Mouse (Mus musculus) CH12.LX (cell line): ENCODE results near the gene Pcsk7. TPM values are rescaled to one million over a fixed set of nuclear protein-coding genes. Genes with fewer than 3 reads are reported as not detected.
A peak's percentile ranks its signal among the peaks of the same experiment; 100 is the strongest.

Experiments used
- DNase-seq: peaks from one replicate; pipeline ENCODE4 v3.0.0-alpha.2; 2013; ENCODE audit errors: extremely low read depth
- H3K27ac ChIP-seq: 2 replicates; pipeline ENCODE4 v1.5.1; 2012; ENCODE audit warnings: low read depth, mild to moderate bottlenecking, control low read depth, moderate library complexity; ENCODE audit not compliant: insufficient read depth
- H3K27me3 ChIP-seq: replicated peaks from 2 replicates; pipeline ENCODE3; 2012; ENCODE audit warnings: inconsistent platforms
- H3K36me3 ChIP-seq, 2 experiments: replicated peaks in 1 of 2; 2 replicates each; pipeline versions ENCODE3 to v1.6.1; 2012; ENCODE audit warnings: inconsistent platforms in 1 of 2, low read length in 1 of 2, mild to moderate bottlenecking in 1 of 2, mixed read lengths in 1 of 2, moderate library complexity in 1 of 2; ENCODE audit not compliant: control insufficient read depth in 1 of 2, insufficient read depth in 1 of 2
- H3K4me1 ChIP-seq, 2 experiments: 2 replicates each; pipeline ENCODE4 v1.6.1; 2012; ENCODE audit warnings: inconsistent platforms in 1 of 2, moderate library complexity in 1 of 2; ENCODE audit not compliant: insufficient read depth in 2 of 2, control insufficient read depth in 1 of 2
- H3K4me2 ChIP-seq: 2 replicates; pipeline ENCODE4 v1.6.1; 2012; ENCODE audit warnings: low read depth, mild to moderate bottlenecking, control low read depth; ENCODE audit not compliant: poor library complexity, insufficient read depth, severe bottlenecking
- H3K4me3 ChIP-seq, 3 experiments: fragments of 150-350 bp in 1 of 3; sonication (generic) in 1 of 3; replicated peaks in 1 of 3; 2 replicates each; pipeline versions ENCODE3 to v1.5.1; 2011 to 2012; ENCODE audit warnings: low read depth in 2 of 3, low read length in 2 of 3, mild to moderate bottlenecking in 2 of 3, moderate library complexity in 2 of 3, control low read depth in 1 of 3, improper control_type of control experiment in 1 of 3, inconsistent platforms in 1 of 3, mixed read lengths in 1 of 3; ENCODE audit not compliant: poor library complexity in 1 of 3
- H3K79me2 ChIP-seq: replicated peaks from 2 replicates; pipeline ENCODE4 v1.6.1; 2012; ENCODE audit warnings: mild to moderate bottlenecking, moderate library complexity; ENCODE audit not compliant: control insufficient read depth, poor library complexity, insufficient read depth, severe bottlenecking; ENCODE audit errors: extremely low read depth
- H3K9ac ChIP-seq: 2 replicates; pipeline ENCODE4 v1.6.1; 2012; ENCODE audit warnings: low read depth, mild to moderate bottlenecking, control low read depth, moderate library complexity; ENCODE audit not compliant: insufficient read depth
- H3K9me3 ChIP-seq: replicated peaks from 2 replicates; pipeline ENCODE3; 2012; ENCODE audit warnings: low read length, inconsistent platforms, mixed read lengths
- CHD1 ChIP-seq: IDR thresholded peaks from 2 replicates; pipeline ENCODE4 v1.6.1; 2012; ENCODE audit warnings: low read depth, low read length, improper control_type of control experiment, inconsistent platforms
- CTCF ChIP-seq, 2 experiments: IDR thresholded peaks in 1 of 2; conservative IDR thresholded peaks in 1 of 2; 2 replicates each; pipeline ENCODE4 v1.5.1; 2011 to 2012; ENCODE audit warnings: low read depth in 2 of 2, low read length in 2 of 2, improper control_type of control experiment in 1 of 2, inconsistent platforms in 1 of 2, mild to moderate bottlenecking in 1 of 2, moderate library complexity in 1 of 2
- ELF1 ChIP-seq: IDR thresholded peaks from 2 replicates; pipeline ENCODE4 v1.6.1; 2014; ENCODE audit warnings: low read depth, mild to moderate bottlenecking, inconsistent platforms, low read length, improper control_type of control experiment
- GABPA ChIP-seq: IDR thresholded peaks from 2 replicates; pipeline ENCODE4 v1.6.1; 2012; ENCODE audit warnings: low read depth, low read length, improper control_type of control experiment, inconsistent platforms; ENCODE audit not compliant: insufficient replicate concordance
- HCFC1 ChIP-seq: IDR thresholded peaks from 2 replicates; pipeline ENCODE4 v1.6.1; 2012; ENCODE audit warnings: low read depth, mild to moderate bottlenecking, inconsistent platforms, low read length, improper control_type of control experiment
- IRF4 ChIP-seq: IDR thresholded peaks from 2 replicates; pipeline ENCODE4 v1.6.1; 2014; ENCODE audit warnings: low read depth, mild to moderate bottlenecking, inconsistent platforms, low read length, improper control_type of control experiment
- JUND ChIP-seq: conservative IDR thresholded peaks from 2 replicates; pipeline ENCODE4 v1.6.1; 2011; ENCODE audit warnings: low read depth, low read length, improper control_type of control experiment
- MAFK ChIP-seq: IDR thresholded peaks from 2 replicates; pipeline ENCODE4 v1.6.1; 2011; ENCODE audit warnings: low read length, improper control_type of control experiment; ENCODE audit not compliant: insufficient replicate concordance
- MAX ChIP-seq: IDR thresholded peaks from 2 replicates; pipeline ENCODE4 v1.6.1; 2011; ENCODE audit warnings: low read length, improper control_type of control experiment
- MYC ChIP-seq: IDR thresholded peaks from 2 replicates; pipeline ENCODE4 v1.6.1; 2011; ENCODE audit warnings: low read depth, mild to moderate bottlenecking, improper control_type of control experiment, low read length
- NELFE ChIP-seq: IDR thresholded peaks from 2 replicates; pipeline ENCODE4 v1.6.1; 2011; ENCODE audit warnings: low read depth, low read length, improper control_type of control experiment
- RAD21 ChIP-seq: IDR thresholded peaks from 2 replicates; pipeline ENCODE4 v1.6.1; 2011; ENCODE audit warnings: low read depth, mild to moderate bottlenecking, low read length, improper control_type of control experiment, moderate library complexity
- SIN3A ChIP-seq: IDR thresholded peaks from 2 replicates; pipeline ENCODE4 v1.6.1; 2012; ENCODE audit warnings: low read length, improper control_type of control experiment, inconsistent platforms
- SMC3 ChIP-seq: IDR thresholded peaks from 2 replicates; pipeline ENCODE4 v1.6.1; 2011; ENCODE audit warnings: low read depth, low read length, improper control_type of control experiment
- TCF12 ChIP-seq: IDR thresholded peaks from 2 replicates; pipeline ENCODE4 v1.6.1; 2014; ENCODE audit warnings: low read depth, mild to moderate bottlenecking, inconsistent platforms, low read length, improper control_type of control experiment
- UBTF ChIP-seq: IDR thresholded peaks from 2 replicates; pipeline ENCODE4 v1.6.1; 2012; ENCODE audit warnings: low read depth, mild to moderate bottlenecking, inconsistent platforms, low read length, improper control_type of control experiment, moderate library complexity
- USF2 ChIP-seq: conservative IDR thresholded peaks from 2 replicates; pipeline ENCODE4 v1.6.1; 2011; ENCODE audit warnings: low read depth, low read length, improper control_type of control experiment
- ZKSCAN1 ChIP-seq: IDR thresholded peaks from 2 replicates; pipeline ENCODE4 v1.6.1; 2012; ENCODE audit warnings: low read depth, inconsistent platforms, low read length, improper control_type of control experiment, borderline replicate concordance
- dilution Hi-C: fragments of 300-500 bp; cut with MboI; formaldehyde crosslinking; loops from 2 replicates; pipeline ENCODE4 v1.14.3; 2020; ENCODE audit warnings: low sequenced_read_pairs; ENCODE audit not compliant: extremely low pct_unique_long_range_greater_than_20kb, extremely low pct_ligation_motif_present
- in situ Hi-C: fragments of 300-500 bp; cut with MboI; formaldehyde crosslinking; loops from 3 replicates; pipeline ENCODE4 v1.14.3; 2019; ENCODE audit warnings: low sequenced_read_pairs, low pct_ligation_motif_present, low pct_unique_long_range_greater_than_20kb, mixed read lengths
- polyA plus RNA-seq: library from polyadenylated mRNA; unstranded; fragments of >175 nt; gene quantifications from 2 replicates; pipeline ENCODE4 v1.2.1, GENCODE M21; 2012; ENCODE audit warnings: low read depth; ENCODE audit not compliant: insufficient read length
- total RNA-seq, 2 experiments: library from RNA; depleted of rRNA; stranded (reverse); fragments of 300-350 nt in 1 of 2; fragments of >200 nt in 1 of 2; gene quantifications; 2 replicates each; pipeline ENCODE4 v1.2.3; 2012 to 2014

Pcsk7 gene
- total and polyA plus RNA-seq, 3 experiments = 16.5 to 18.5 (median 17.9) TPM

- H3K79me2 ChIP-seq = no peaks in the 10 kb centered on the region; the same call in 1 of the 2 replicates
- dilution Hi-C loops (no loop called here), in situ Hi-C loops (no loop called here)
- peak; percentile 3 for DNase-seq
- H3K4me2 ChIP-seq = no peak overlapping the region
- H3K9me3 ChIP-seq = no peaks in the 10 kb centered on the region
- H3K4me3 ChIP-seq = no peak overlapping the region
- no peaks in the 10 kb centered on the region for H3K4me1 ChIP-seq
- no peaks in the 10 kb centered on the region for H3K27me3 ChIP-seq
- no peak overlapping the region for H3K9ac ChIP-seq
- peaks cover 6 to 64% of the 10 kb centered on the region in 2 experiments for H3K36me3 ChIP-seq
- H3K27ac ChIP-seq = no peak overlapping the region
- TF ChIP-seq CTCF (conservative IDR thresholded peaks at IDR 0.05 in 1 of 2, IDR thresholded peaks at IDR 0.05 in 1 of 2; ENCODE audit: low read depth in 2 of 2, low read length in 2 of 2) (peak in 1 of 2 experiments; percentile 41; a peak in 2 of 4 replicates), TCF12 (no peak), RAD21 (peak; percentile 30)
Observed at GRCm38 (mm10) chr9:45877928-45878327, 28.4 kb upstream of the Pcsk7 start.

- no peaks in the 10 kb centered on the region for H3K79me2 ChIP-seq
- DNase-seq = no peak
- no peak overlapping the region for H3K4me3 ChIP-seq
- H3K9me3 ChIP-seq = no peaks in the 10 kb centered on the region
- dilution Hi-C loops (no loop called here), in situ Hi-C loops (no loop called here)
- no peaks in the 10 kb centered on the region for H3K27me3 ChIP-seq
- no peak overlapping the region for H3K4me2 ChIP-seq
- TF ChIP-seq HCFC1 (no peak), ELF1 (no peak), NELFE (no peak), SMC3 (no peak), MAFK (no peak), CTCF (conservative IDR thresholded peaks at IDR 0.05 in 1 of 2, IDR thresholded peaks at IDR 0.05 in 1 of 2; ENCODE audit: low read depth in 2 of 2, low read length in 2 of 2) (no peak), IRF4 (no peak), UBTF (no peak), TCF12 (no peak), ZKSCAN1 (no peak), CHD1 (no peak)
- H3K4me1 ChIP-seq = no peaks in the 10 kb centered on the region
- peaks cover 48 to 78% of the 10 kb centered on the region in 2 experiments for H3K36me3 ChIP-seq
- no peak overlapping the region for H3K9ac ChIP-seq
- no peak overlapping the region for H3K27ac ChIP-seq
Observed at GRCm38 (mm10) chr9:45893681-45894080, 12.6 kb upstream of the Pcsk7 start.

GRCm38 (mm10) chr9:45905196-45905595 lies 1.1 kb upstream of the Pcsk7 start:
- Histone ChIP-seq H3K9ac (peak overlapping the region; percentile 90; the same call in 1 of the 2 replicates), H3K27me3 (no peaks in the 10 kb centered on the region)
- TF ChIP-seq HCFC1 (no peak), MAX (no peak), SIN3A (no peak), USF2 (no peak), MYC (no peak), GABPA (no peak), JUND (no peak), IRF4 (no peak)
- TF ChIP-seq, all 38 proteins: peak for 0
- in situ Hi-C loops (no loop called here), dilution Hi-C loops (no loop called here)
- H3K4me3 ChIP-seq = peak overlapping the region in 2 of 3 experiments; percentile 70 to 78
- peak overlapping the region; percentile 82 for H3K4me2 ChIP-seq
- peaks cover 12 to 33% of the 10 kb centered on the region in 2 experiments for H3K36me3 ChIP-seq
- H3K4me1 ChIP-seq = peaks cover 0 to 29% of the 10 kb centered on the region in 2 experiments; a peak in 2 of 4 replicates
- H3K79me2 ChIP-seq = peaks cover 15% of the 10 kb centered on the region
- no peak for DNase-seq
- H3K27ac ChIP-seq = no peak overlapping the region
- H3K9me3 ChIP-seq = no peaks in the 10 kb centered on the region
